Mouse (Mus musculus) layer of hippocampus, adult 9-10 months (tissue): ENCODE measurements around the gene Cnot10.

Source experiments
- DNase-seq: peaks from one replicate; pipeline ENCODE4 v3.0.0; 2022; ENCODE audit warnings: low spot score

The Cnot10 gene

GRCm38 (mm10) chr9:114639839-114640646 lies at the start of gene Cnot10:
Gene Cnot10, minus strand, starts transcription at chr9:114640184.
- peak; percentile 88 for DNase-seq

GRCm38 (mm10) chr9:114688953-114689407 lies 49.0 kb upstream of the Cnot10 start:
- no peak for DNase-seq

GRCm38 (mm10) chr9:114688252-114688952 lies 48.4 kb upstream of the Cnot10 start, which contains the start of gene Dync1li1:
Gene Dync1li1, plus strand, starts transcription at chr9:114688790.
- peak; percentile 91 for DNase-seq

GRCm38 (mm10) chr9:114687639-114688038 lies 47.7 kb upstream of the Cnot10 start:
- no peak for DNase-seq

DNA sequence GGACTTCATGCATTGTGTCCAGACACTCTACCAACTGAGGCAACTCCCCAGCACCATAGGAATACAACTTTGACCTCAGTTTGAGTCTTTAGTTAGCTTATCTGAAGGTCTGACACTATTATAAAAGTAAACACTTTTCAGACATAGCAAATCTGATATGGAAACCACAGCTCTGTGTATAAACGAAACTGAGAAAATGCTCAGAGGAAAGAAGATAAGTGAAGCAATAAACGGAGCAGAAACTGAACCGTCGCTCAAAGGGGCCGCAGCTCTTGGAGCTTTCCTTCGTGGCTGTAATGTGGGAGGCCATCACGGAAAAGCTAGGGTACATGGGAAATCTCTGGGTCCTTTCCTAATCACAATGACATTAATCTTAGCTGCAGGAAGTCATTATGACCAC lies 46.3 kb upstream of the Cnot10 start:
- DNase-seq = no peak

DNA sequence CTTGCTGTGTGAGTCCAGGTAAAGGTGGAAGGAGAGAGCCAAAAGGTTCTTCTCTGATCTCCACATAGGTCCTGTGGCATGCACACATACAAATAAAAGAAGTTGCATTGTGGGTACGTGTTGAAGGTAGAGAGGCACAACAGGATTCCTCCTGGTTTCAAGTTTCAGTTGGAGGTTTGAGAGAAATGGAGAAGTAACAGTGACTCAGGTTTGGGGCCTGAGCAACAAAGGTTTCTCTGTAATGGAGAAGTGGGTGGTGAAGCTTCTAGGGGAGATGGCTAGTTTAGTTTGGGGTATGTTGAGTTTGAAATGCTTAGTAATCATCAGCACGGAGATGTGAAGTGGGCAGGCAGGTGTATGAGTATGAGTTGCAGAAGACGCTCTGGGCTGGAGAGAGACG lies 42.2 kb upstream of the Cnot10 start:
- no peak for DNase-seq

DNA sequence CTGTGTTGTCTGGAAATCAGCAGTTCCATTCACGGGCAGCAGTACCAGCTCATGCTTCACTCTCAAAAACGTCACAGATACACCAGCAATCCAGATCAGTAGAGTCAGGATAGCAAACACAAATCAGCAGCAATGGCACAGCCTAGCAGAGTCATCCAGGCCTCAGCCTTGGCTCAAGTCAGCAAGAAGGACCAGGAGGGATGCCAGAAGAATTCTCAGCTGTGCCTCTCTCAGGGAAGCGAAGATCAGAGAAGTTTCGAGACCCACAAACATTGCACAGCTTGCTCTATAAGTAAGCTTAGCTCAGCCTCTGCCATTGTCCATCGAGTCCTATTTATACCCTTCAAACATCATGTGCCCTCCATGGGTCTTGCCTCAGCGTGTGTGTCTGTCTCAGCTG lies 40.5 kb upstream of the Cnot10 start:
- DNase-seq = no peak

DNA sequence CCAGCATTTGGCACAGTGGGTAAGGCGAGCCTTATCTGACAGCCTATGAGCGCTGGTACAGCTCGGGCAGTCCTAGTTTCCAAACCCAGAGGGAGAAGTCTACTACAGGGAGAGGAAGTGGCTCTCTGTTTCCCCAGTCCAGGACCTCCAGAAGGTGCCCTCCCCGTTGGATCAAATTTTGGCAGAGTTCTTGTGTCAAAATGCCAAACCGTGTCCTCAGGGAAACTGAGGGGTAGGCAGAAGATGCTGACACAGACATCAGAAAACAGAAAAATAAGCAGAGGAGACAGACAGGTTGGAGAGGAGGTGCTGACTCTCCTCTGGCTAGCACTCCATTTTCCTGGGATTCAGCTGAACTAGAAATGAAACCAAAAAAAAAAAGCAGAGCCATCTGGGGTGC lies 40.0 kb upstream of the Cnot10 start:
- no peak for DNase-seq

DNA sequence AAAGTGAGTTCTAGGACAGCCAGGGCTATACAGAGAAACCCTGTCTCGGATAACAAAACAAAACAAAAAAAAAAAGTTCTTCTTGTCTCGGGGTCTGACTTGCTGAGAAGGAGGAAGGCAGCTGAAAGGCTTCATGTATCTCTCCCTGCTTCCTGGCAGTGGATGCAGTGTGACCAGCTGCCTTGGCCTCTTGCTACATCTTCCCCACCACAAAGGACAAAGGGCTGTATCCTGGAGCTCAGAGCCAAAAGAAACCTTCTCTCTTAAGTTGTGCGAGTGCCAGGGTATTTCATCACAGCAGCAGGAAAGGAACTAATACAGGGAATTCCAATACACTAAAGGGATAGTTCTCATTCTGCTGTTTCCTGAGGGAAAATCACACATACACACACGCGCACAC lies 38.6 kb upstream of the Cnot10 start:
- DNase-seq = no peak

DNA sequence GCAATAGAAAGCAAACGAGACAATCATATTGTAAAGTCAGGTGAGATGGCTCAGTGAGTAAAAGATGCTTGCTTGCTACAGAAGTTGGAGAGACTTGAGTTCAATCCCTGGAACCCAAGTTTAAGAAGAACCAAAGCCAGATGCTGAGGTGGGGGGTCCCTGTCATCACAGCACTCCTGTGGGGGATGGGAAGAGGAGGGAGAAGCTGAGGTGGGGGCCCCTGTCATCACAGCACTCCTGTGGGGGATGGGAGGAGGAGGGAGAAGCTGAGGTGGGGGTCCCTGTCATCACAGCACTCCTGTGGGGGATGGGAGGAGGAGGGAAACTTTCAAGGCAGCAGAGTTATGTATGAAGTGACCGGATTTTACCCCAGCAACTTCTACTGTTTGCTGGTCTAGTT lies 33.6 kb upstream of the Cnot10 start:
- DNase-seq = no peak

- no peak for DNase-seq
These were observed 32.9 kb upstream of the Cnot10 start for GRCm38 (mm10) chr9:114672703-114673561.

DNA sequence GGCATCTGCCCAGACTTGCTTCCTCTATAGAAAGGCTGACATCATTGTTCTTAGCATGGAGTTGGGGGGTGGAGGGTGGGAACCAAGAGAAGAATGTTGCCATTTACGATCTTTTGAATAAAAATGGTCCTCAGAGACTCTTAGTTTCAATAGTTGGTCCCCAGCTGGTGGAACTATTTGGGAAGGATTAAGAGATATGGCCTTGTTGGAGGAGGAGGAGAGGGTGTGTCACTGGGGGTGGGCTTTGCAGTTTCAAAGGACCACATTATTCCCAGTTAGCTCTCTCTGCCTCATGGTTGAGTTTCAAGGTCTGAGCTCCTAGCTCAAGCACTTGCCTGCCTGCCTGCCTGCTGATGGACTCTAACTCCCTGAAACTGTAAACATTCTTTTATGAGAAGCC lies 32.0 kb upstream of the Cnot10 start:
- DNase-seq = no peak

DNA sequence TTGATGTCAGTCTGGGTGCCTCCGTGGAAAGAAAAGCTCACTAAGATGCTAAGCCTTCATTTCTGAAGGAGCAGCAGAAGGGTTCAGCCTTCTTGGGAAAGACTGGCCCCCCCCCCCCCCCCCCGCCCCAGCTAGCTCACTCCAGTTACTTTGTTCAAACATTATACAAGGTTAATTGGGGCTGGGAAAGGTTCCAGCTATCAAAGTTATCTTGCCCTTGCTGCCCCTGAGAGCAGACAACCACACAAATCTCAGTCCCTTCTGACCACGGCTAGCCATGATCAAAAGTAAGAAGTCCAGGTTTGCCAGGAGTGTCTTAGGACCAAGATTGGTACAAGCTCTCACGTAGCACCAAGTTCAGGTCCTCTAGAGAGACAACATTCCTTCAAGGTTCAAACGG lies 29.0 kb upstream of the Cnot10 start:
- DNase-seq = no peak

DNA sequence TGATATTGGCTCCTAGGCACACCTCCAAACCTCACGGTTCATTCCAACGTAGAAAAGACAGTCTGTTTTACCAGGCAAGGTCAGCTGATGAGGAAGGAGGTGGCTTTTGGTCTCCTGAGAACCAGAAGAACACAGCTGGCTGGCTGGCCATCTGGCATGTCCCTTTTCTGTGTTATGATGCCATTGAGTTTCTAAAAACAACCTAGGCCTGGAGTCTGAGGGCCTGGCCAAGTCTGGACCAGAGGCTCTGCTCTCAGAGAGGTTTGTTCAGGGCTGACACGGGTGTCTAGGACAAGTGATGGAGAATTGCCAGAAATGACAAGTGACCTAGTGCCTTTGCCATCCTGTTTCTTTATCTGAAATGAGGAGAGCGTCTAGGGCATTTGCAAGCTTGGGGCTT lies 28.1 kb upstream of the Cnot10 start:
- no peak for DNase-seq

- no peak for DNase-seq
These were observed 26.9 kb upstream of the Cnot10 start for GRCm38 (mm10) chr9:114666858-114667257.

DNA sequence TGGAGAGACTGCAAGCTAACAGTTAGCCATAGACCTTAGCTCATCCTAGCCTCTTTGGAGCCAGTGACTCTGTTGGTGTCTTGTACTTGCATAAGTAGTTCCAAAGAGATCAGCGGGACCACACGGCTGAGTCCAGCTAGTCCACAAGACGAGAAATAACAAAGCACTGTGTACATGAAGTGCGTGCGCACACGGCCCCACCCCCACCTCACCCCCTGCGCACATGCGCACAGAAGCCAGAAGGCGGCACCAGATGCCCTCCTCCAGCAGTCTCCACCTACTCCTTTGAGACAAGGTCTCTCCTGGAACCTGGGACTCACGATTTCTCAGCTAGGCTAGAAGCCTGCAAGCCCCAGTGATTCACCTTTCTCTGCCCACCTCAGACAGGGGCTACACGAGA lies 23.8 kb upstream of the Cnot10 start:
- DNase-seq = no peak

GRCm38 (mm10) chr9:114661991-114662390 lies 22.0 kb upstream of the Cnot10 start:
- no peak for DNase-seq

- no peak for DNase-seq
These were observed 21.0 kb upstream of the Cnot10 start for GRCm38 (mm10) chr9:114660983-114661382.

GRCm38 (mm10) chr9:114660506-114660905 lies 20.5 kb upstream of the Cnot10 start:
- no peak for DNase-seq

- no peak for DNase-seq
These were observed 16.7 kb upstream of the Cnot10 start for GRCm38 (mm10) chr9:114656701-114657100.

DNA sequence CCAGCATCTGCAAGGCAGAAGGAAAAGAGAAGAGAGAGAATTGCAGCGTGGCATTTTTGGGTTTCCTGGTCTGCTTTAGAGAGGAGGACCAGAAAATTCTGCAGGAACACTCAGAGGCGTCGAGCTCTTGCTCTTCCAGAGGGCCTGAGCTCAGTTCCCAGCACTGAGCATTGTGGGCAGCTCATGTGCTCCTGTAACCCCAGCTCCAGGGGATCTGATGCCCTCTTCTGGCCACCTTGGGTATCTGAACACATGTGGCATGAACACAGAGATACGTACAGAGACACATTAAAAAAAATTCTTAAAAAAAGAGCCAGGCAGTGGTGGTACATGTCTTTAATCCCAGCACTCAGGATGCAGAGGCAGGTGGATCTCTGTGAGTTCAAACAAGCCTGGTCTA lies 15.4 kb upstream of the Cnot10 start:
- no peak for DNase-seq

DNA sequence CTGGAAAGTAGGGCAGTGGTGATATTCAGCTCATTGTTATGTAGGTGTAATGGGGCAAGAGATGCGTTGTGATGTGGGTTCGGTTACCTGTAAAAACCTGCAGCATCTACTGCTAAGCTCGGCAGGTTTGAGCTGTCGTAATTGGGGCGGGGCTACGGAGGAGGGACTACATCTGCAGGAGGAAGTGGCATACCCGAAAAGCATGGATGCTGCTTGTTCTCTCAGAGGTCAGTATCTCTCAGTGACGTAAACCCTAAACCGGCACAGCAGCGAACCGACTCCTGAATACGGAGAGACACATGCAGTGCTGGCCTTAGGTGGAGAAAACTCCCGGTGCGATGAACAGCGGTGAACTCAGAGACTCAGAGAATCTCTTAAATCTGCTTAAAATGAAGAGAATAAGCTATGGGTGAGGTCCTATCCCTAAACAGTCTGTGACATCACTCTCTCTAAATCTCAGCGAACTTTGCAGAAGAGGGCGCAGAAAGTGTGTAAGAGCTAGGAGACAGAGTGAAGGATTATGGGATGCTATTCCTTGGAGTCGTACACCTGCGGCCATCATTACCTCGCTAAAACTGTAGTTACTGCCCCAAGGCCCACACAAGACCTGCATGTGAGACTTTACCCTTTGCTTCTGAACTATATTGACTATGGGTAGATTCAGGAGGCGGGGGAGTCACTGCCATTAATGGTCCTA lies 11.1 kb upstream of the Cnot10 start:
- DNase-seq = no peak
